Mouse (Mus musculus): Measurements from ENCODE around the gene Hist1h2bc. TPM values are rescaled to one million over a fixed set of nuclear protein-coding genes. Genes with fewer than 3 reads are reported as not detected.

The Hist1h2bc gene
- polyA plus RNA-seq, 1 experiment, result 16.8 TPM

DNA sequence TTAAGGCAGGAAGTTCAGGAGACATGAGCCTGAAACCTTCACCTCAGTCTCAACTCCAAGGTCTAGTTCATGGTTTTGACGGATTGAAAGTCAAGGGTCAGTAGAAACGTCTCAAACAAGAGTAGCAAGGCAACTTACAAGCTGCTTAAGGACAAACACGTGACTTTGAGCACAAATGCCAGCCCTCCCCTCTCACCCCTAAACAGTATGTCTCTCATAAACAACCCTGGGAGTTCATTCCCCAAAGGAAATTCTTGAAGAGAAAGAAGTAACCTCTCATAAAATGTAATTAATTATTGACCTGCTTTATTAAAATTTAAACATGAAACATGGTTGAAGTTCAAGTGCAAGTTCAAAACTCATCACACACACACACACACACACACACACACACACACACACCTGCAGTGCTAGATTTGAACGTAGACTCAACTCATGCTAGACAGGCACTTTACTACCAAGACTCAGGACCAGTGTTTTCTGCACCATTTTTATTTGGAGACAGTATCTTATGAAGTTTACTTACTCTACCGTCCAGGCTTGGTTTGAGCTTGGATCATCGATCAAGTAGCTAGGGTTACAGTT lies 9.9 kb downstream of the Hist1h2bc start:
- Histone ChIP-seq H3K79me2 (ENCODE audit: control insufficient read depth, insufficient read depth) (no peaks in the 10 kb centered on the region), H3K4me3 (ENCODE audit: insufficient read depth, poor library complexity, severe bottlenecking) (no peak overlapping the region), H3K27me3 (ENCODE audit: control insufficient read depth, insufficient read depth, insufficient read length) (no peaks in the 10 kb centered on the region), H3ac (ENCODE audit: control insufficient read depth, insufficient read length, low read depth) (no peak overlapping the region), H3K36me3 (ENCODE audit: control insufficient read depth, insufficient read depth) (no peaks in the 10 kb centered on the region), H3K79me3 (ENCODE audit: low read depth) (no peaks in the 10 kb centered on the region)
- TF ChIP-seq MYOD1 (IDR thresholded peaks at IDR 0.05; ENCODE audit: control insufficient read depth, insufficient read length, low read depth), result no peak
- no peak for TF ChIP-seq FOSL1 (IDR thresholded peaks at IDR 0.05; ENCODE audit: insufficient read depth, low read length, poor library complexity, severe bottlenecking)
- no peak for TF ChIP-seq USF1 (IDR thresholded peaks at IDR 0.05; ENCODE audit: low read depth)
- no peak for TF ChIP-seq MAX (IDR thresholded peaks at IDR 0.05)
- TF ChIP-seq CEBPB (IDR thresholded peaks at IDR 0.05; ENCODE audit: low read depth), result no peak
- TF ChIP-seq MYOG (IDR thresholded peaks at IDR 0.05; ENCODE audit: control insufficient read depth, extremely low read depth, insufficient read length), result no peak
- no peak for TF ChIP-seq CTCF (IDR thresholded peaks at IDR 0.05; ENCODE audit: control insufficient read depth, insufficient read depth, insufficient read length)

GRCm38 (mm10) chr13:23694956-23695355 lies 11.0 kb downstream of the Hist1h2bc start:
- no peak overlapping the region for H3K4me3 ChIP-seq (ENCODE audit: insufficient read depth, poor library complexity, severe bottlenecking)
- H3K27me3 ChIP-seq (ENCODE audit: control insufficient read depth, insufficient read depth, insufficient read length), result no peaks in the 10 kb centered on the region
- H3K36me3 ChIP-seq (ENCODE audit: control insufficient read depth, insufficient read depth), result no peaks in the 10 kb centered on the region
- H3ac ChIP-seq (ENCODE audit: control insufficient read depth, insufficient read length, low read depth), result no peak overlapping the region
- no peaks in the 10 kb centered on the region for H3K79me2 ChIP-seq (ENCODE audit: control insufficient read depth, insufficient read depth)
- TF ChIP-seq MAX (IDR thresholded peaks at IDR 0.05), result no peak
- TF ChIP-seq MYOG (IDR thresholded peaks at IDR 0.05; ENCODE audit: control insufficient read depth, extremely low read depth, insufficient read length), result no peak
- TF ChIP-seq MYOD1 (IDR thresholded peaks at IDR 0.05; ENCODE audit: control insufficient read depth, insufficient read length, low read depth), result no peak
- no peak for TF ChIP-seq CTCF (IDR thresholded peaks at IDR 0.05; ENCODE audit: control insufficient read depth, insufficient read depth, insufficient read length)
- TF ChIP-seq CEBPB (IDR thresholded peaks at IDR 0.05; ENCODE audit: low read depth), result no peak
- TF ChIP-seq USF1 (IDR thresholded peaks at IDR 0.05; ENCODE audit: low read depth), result no peak
- no peak for TF ChIP-seq FOSL1 (IDR thresholded peaks at IDR 0.05; ENCODE audit: insufficient read depth, low read length, poor library complexity, severe bottlenecking)
- no peaks in the 10 kb centered on the region for H3K79me3 ChIP-seq (ENCODE audit: low read depth)

GRCm38 (mm10) chr13:23695514-23695913 lies 11.5 kb downstream of the Hist1h2bc start, which contains the start of gene Hist1h1t:
Gene Hist1h1t, plus strand, starts transcription at chr13:23695814.
- Histone ChIP-seq H3K79me2 (ENCODE audit: control insufficient read depth, insufficient read depth) (no peaks in the 10 kb centered on the region), H3K79me3 (ENCODE audit: low read depth) (no peaks in the 10 kb centered on the region), H3ac (ENCODE audit: control insufficient read depth, insufficient read length, low read depth) (no peak within 1 kb of the TSS), H3K4me3 (ENCODE audit: insufficient read depth, poor library complexity, severe bottlenecking) (no peak within 1 kb of the TSS), H3K36me3 (ENCODE audit: control insufficient read depth, insufficient read depth) (no peaks in the 10 kb centered on the region), H3K27me3 (ENCODE audit: control insufficient read depth, insufficient read depth, insufficient read length) (no peaks in the 10 kb centered on the region)
- TF ChIP-seq CTCF (IDR thresholded peaks at IDR 0.05; ENCODE audit: control insufficient read depth, insufficient read depth, insufficient read length) (no peak), CEBPB (IDR thresholded peaks at IDR 0.05; ENCODE audit: low read depth) (no peak), USF1 (IDR thresholded peaks at IDR 0.05; ENCODE audit: low read depth) (no peak), MYOG (IDR thresholded peaks at IDR 0.05; ENCODE audit: control insufficient read depth, extremely low read depth, insufficient read length) (no peak), MAX (IDR thresholded peaks at IDR 0.05) (no peak), MYOD1 (IDR thresholded peaks at IDR 0.05; ENCODE audit: control insufficient read depth, insufficient read length, low read depth) (no peak), FOSL1 (IDR thresholded peaks at IDR 0.05; ENCODE audit: insufficient read depth, low read length, poor library complexity, severe bottlenecking) (no peak)

GRCm38 (mm10) chr13:23696061-23696474 lies 12.1 kb downstream of the Hist1h2bc start:
- no peak overlapping the region for H3ac ChIP-seq (ENCODE audit: control insufficient read depth, insufficient read length, low read depth)
- no peaks in the 10 kb centered on the region for H3K27me3 ChIP-seq (ENCODE audit: control insufficient read depth, insufficient read depth, insufficient read length)
- no peaks in the 10 kb centered on the region for H3K36me3 ChIP-seq (ENCODE audit: control insufficient read depth, insufficient read depth)
- no peaks in the 10 kb centered on the region for H3K79me2 ChIP-seq (ENCODE audit: control insufficient read depth, insufficient read depth)
- no peaks in the 10 kb centered on the region for H3K79me3 ChIP-seq (ENCODE audit: low read depth)
- TF ChIP-seq MYOD1 (IDR thresholded peaks at IDR 0.05; ENCODE audit: control insufficient read depth, insufficient read length, low read depth) (no peak), USF1 (IDR thresholded peaks at IDR 0.05; ENCODE audit: low read depth) (no peak), MYOG (IDR thresholded peaks at IDR 0.05; ENCODE audit: control insufficient read depth, extremely low read depth, insufficient read length) (no peak)
- H3K4me3 ChIP-seq (ENCODE audit: insufficient read depth, poor library complexity, severe bottlenecking), result no peak overlapping the region

DNA sequence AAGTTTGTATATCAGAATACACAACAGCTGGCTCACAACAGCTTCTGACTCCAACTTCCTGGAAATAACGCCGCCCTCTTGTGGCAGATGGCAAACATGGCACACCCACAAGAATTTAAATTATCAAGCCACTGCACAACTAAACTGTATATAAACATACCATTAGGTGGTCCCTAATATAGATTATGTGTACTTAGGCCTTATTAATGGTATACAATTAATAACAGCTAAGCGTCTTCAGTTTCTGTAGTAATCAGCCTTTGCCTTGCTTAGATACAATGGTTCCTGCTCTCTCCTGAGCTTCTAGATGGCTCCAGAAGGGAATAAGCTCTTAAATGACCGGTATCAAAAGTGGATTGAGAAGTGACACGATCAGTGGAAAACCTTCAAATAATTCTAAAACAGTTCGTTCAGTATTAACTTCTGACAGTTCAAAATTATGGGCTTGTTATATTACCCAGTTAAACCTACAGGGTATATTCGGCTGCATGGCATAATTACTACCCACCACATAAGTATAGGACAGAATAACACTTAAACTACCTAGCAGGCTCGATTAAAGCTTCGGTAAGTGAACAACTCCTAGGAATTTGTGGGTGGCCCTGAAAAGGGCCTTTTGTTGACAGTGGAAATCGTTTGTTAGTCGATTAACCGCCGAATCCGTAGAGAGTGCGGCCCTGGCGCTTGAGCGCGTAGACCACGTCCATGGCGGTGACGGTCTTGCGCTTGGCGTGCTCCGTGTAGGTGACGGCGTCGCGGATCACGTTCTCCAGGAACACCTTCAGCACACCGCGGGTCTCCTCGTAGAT lies 13.7 kb downstream of the Hist1h2bc start:
- Histone ChIP-seq H3K4me3 (ENCODE audit: insufficient read depth, poor library complexity, severe bottlenecking) (peak overlapping the region; percentile 21), H3K27me3 (ENCODE audit: control insufficient read depth, insufficient read depth, insufficient read length) (no peaks in the 10 kb centered on the region), H3ac (ENCODE audit: control insufficient read depth, insufficient read length, low read depth) (no peak overlapping the region), H3K79me2 (ENCODE audit: control insufficient read depth, insufficient read depth) (no peaks in the 10 kb centered on the region), H3K79me3 (ENCODE audit: low read depth) (no peaks in the 10 kb centered on the region), H3K36me3 (ENCODE audit: control insufficient read depth, insufficient read depth) (no peaks in the 10 kb centered on the region)
- TF ChIP-seq FOSL1 (IDR thresholded peaks at IDR 0.05; ENCODE audit: insufficient read depth, low read length, poor library complexity, severe bottlenecking) (no peak), CEBPB (IDR thresholded peaks at IDR 0.05; ENCODE audit: low read depth) (no peak), USF1 (IDR thresholded peaks at IDR 0.05; ENCODE audit: low read depth) (no peak), MYOG (IDR thresholded peaks at IDR 0.05; ENCODE audit: control insufficient read depth, extremely low read depth, insufficient read length) (no peak), MAX (IDR thresholded peaks at IDR 0.05) (no peak), MYOD1 (IDR thresholded peaks at IDR 0.05; ENCODE audit: control insufficient read depth, insufficient read length, low read depth) (no peak), CTCF (IDR thresholded peaks at IDR 0.05; ENCODE audit: control insufficient read depth, insufficient read depth, insufficient read length) (no peak)
